Mouse (Mus musculus): ENCODE measurements around the gene Retreg1. TPM values are rescaled to one million over a fixed set of nuclear protein-coding genes. Genes with fewer than 3 reads are reported as not detected.

Gene Retreg1
- polyA plus RNA-seq (2017; shearing (Covaris generic)): 40.8 TPM

GRCm38 (mm10) chr15:25843086-25843991, at the start of gene Retreg1:
Retreg1 (plus strand) TSS chr15:25843180.

GRCm38 (mm10) chr15:25984067-25984733, 141.2 kb downstream of the Retreg1 start, which contains the start of gene Zfp622:
Zfp622 (plus strand) TSS chr15:25984366.

Other genes with a start within 250 kb of the Retreg1 start
- gene Myo10, start 220.7 kb upstream of the Retreg1 start, polyA plus RNA-seq (2017; shearing (Covaris generic)): 1.2 TPM
- gene Zfp622, start 141.2 kb downstream of the Retreg1 start, polyA plus RNA-seq (2017; shearing (Covaris generic)): 10.1 TPM

Data from inflammation-experienced regulatory T-cells, adult 16 weeks (primary cell).